In genomic region chr16:48621019-48621418, GRCm38 (mm10) we compare ENCODE assay signal across 14 mouse cellular contexts.
"Had no signal": no experiment of that assay in that cellular context is flagged by ENCODE, and none has a peak within 500 bp of the region (broad histone marks: within the 10 kb centered on the region; RNA-seq: fewer than 3 reads in every experiment).

No protein-coding gene starts in this region.

- DNase-seq: kidney, postnatal 10 days; lung, adult 2 months; lung, postnatal 36 days; right cerebral cortex, postnatal 4 days; spleen, adult 18-20 months; thymus, postnatal 14 days had no signal

- H3K27ac ChIP-seq: left cerebral cortex, adult 2 months; limb, embryonic 10.5 days; liver, embryonic 15.5 days; midbrain, embryonic 10.5 days; neural tube, embryonic 15.5 days had no signal

- H3K4me1 ChIP-seq: liver, embryonic 15.5 days; midbrain, embryonic 10.5 days had no signal

- H3K9me3 ChIP-seq: limb, embryonic 10.5 days; liver, embryonic 15.5 days; midbrain, embryonic 10.5 days; neural tube, embryonic 15.5 days had no signal

- H3K9ac ChIP-seq: liver, embryonic 15.5 days; neural tube, embryonic 15.5 days had no signal

- H3K36me3 ChIP-seq: limb, embryonic 10.5 days; liver, embryonic 15.5 days; midbrain, embryonic 10.5 days; neural tube, embryonic 15.5 days had no signal

- ATAC-seq: lung, postnatal 0 days had no signal

- H3K4me3 ChIP-seq: left cerebral cortex, adult 2 months; limb, embryonic 10.5 days; liver, embryonic 15.5 days; midbrain, embryonic 10.5 days; myocyte; neural tube, embryonic 15.5 days had no signal

- H3K4me2 ChIP-seq: liver, embryonic 11.5 days; liver, embryonic 15.5 days; neural tube, embryonic 15.5 days had no signal

- H3K27me3 ChIP-seq: liver, embryonic 15.5 days; neural tube, embryonic 15.5 days had no signal
